Mouse (Mus musculus): ENCODE measurements at regions not wholly inside any gene's neighbourhood (a gene's known extent, or its start where the extent isn't known, plus 50 kb on each side); places are given as distances from the start of the nearest gene placed in this dataset.

GRCm38 (mm10) chr12:9091951-9092350, 62.2 kb downstream of the Ttc32 start:
- DNase-seq (ENCODE audit: low read depth, low spot score), result no peak

- DNase-seq (ENCODE audit: low read depth, low spot score), result no peak
Measured at GRCm38 (mm10) chr12:9095061-9095460, 65.3 kb downstream of the Ttc32 start.

- DNase-seq (ENCODE audit: low read depth, low spot score), result no peak
Measured at GRCm38 (mm10) chr12:9106416-9106815, 76.6 kb downstream of the Ttc32 start.

- no peak for DNase-seq (ENCODE audit: low read depth, low spot score)
Measured at GRCm38 (mm10) chr12:9109806-9110205, 80.0 kb downstream of the Ttc32 start.

GRCm38 (mm10) chr12:9112161-9112674, 82.4 kb downstream of the Ttc32 start:
- no peak for DNase-seq (ENCODE audit: low read depth, low spot score)

GRCm38 (mm10) chr12:9113652-9114051, 83.9 kb downstream of the Ttc32 start:
- DNase-seq (ENCODE audit: low read depth, low spot score), result peak; percentile 11

GRCm38 (mm10) chr12:9114061-9114460, 84.3 kb downstream of the Ttc32 start:
- no peak for DNase-seq (ENCODE audit: low read depth, low spot score)

GRCm38 (mm10) chr12:9118576-9118975, 88.8 kb downstream of the Ttc32 start:
- DNase-seq (ENCODE audit: low read depth, low spot score), result no peak

GRCm38 (mm10) chr12:9127931-9128550, 98.2 kb downstream of the Ttc32 start:
- no peak for DNase-seq (ENCODE audit: low read depth, low spot score)

- DNase-seq (ENCODE audit: low read depth, low spot score), result no peak
Measured at GRCm38 (mm10) chr12:9128581-9129275, 98.9 kb downstream of the Ttc32 start.

- no peak for DNase-seq (ENCODE audit: low read depth, low spot score)
Measured at GRCm38 (mm10) chr12:9132621-9133020, 102.8 kb downstream of the Ttc32 start.

- no peak for DNase-seq (ENCODE audit: low read depth, low spot score)
Measured at GRCm38 (mm10) chr12:9133890-9134870, 104.4 kb downstream of the Ttc32 start.

- DNase-seq (ENCODE audit: low read depth, low spot score), result no peak
Measured at GRCm38 (mm10) chr12:9151001-9151400, 121.2 kb downstream of the Ttc32 start.

- no peak for DNase-seq (ENCODE audit: low read depth, low spot score)
Measured at GRCm38 (mm10) chr12:9151426-9151825, 121.6 kb downstream of the Ttc32 start.

GRCm38 (mm10) chr12:9154491-9154890, 124.7 kb downstream of the Ttc32 start:
- no peak for DNase-seq (ENCODE audit: low read depth, low spot score)

GRCm38 (mm10) chr12:9156794-9157193, 127.0 kb downstream of the Ttc32 start:
- DNase-seq (ENCODE audit: low read depth, low spot score), result no peak

GRCm38 (mm10) chr12:9158751-9159150, 129.0 kb downstream of the Ttc32 start:
- no peak for DNase-seq (ENCODE audit: low read depth, low spot score)

GRCm38 (mm10) chr12:9165367-9165940, 135.7 kb downstream of the Ttc32 start:
- peak; percentile 10 for DNase-seq (ENCODE audit: low read depth, low spot score)

GRCm38 (mm10) chr12:9166218-9166908, 136.6 kb downstream of the Ttc32 start:
- no peak for DNase-seq (ENCODE audit: low read depth, low spot score)

GRCm38 (mm10) chr12:9169008-9169407, 139.2 kb downstream of the Ttc32 start:
- DNase-seq (ENCODE audit: low read depth, low spot score), result no peak

GRCm38 (mm10) chr12:9173680-9174079, 143.9 kb downstream of the Ttc32 start:
- DNase-seq (ENCODE audit: low read depth, low spot score), result no peak
